Mouse (Mus musculus): ENCODE measurements around the gene Ccdc88c. TPM values are rescaled to one million over a fixed set of nuclear protein-coding genes. Genes with fewer than 3 reads are reported as not detected.

Gene Ccdc88c
- polyA plus RNA-seq, 1 experiment: 1.6 TPM

DNA sequence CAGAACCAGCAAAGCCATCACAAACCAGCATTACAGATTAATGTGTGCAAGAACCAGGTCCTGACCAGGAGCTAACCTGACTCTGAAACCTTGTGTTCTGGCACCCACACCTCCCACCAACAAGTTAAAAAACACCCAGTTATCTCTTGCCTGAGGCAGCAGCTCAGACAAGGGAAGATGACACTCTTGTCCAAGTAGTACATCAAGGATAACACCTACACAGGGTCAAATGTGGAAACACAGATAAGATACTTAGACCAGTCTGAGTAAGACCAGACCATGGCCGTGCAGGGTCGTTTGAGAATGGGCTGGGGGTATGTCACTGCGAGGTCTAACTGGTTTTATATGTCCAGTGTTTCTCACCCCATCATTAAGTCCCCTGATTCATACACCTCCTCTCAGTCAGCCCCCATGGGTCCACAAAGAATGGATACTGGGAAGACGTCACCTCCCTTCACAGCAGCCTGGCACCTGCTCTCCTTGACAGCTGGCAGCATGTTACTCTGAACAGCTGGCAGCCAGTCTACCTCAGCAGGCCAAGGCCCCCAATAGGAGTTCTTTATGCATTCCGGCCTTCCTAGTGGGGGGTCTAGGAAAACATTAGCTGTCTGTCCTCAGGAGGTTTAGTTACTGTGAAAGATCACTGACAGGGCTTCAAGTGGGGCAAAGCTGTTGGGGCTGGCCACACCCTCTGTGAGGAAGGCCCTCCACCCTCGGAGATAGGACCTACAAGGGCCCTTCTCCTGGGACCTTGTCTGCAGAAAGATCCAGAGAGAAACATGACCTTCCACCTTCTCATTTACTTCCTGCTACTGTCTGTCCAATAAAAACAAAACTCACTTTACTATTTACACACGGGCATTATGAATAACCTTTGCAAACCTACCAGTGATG, 29.5 kb downstream of the Ccdc88c start:
- no peak overlapping the region for H3K27ac ChIP-seq (ENCODE audit: insufficient read depth, low read length)
- peaks cover 14% of the 10 kb centered on the region; the same call in 1 of the 2 replicates for H3K4me1 ChIP-seq (ENCODE audit: control insufficient read depth, insufficient read depth, low read length)
- TF ChIP-seq CTCF (IDR thresholded peaks at IDR 0.05; ENCODE audit: borderline replicate concordance, insufficient read depth, low read length): no peak
- no peak for TF ChIP-seq POLR2A (IDR thresholded peaks at IDR 0.05; ENCODE audit: low read depth, low read length)
- no peak overlapping the region for H3K4me3 ChIP-seq (ENCODE audit: insufficient read depth, low read length)

DNA sequence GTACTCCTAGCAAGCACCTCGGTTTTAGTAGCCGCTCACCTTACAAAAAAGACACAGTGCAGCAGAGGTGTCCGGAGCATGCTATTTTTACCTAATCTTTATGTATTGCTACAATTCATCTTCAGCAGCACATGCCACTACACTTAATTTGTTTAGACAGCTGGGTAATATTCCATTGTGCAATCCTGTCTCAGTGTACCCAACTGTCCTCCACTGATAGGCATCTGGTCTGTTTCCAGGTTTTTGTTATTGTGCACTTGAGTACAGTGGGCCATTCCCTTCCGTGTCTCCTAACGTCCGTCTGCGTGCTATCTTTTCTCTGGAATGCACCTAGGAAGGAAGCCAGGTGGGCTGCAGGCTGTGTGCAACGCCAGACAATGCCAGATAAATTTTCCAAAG, 30.3 kb downstream of the Ccdc88c start:
- H3K4me3 ChIP-seq (ENCODE audit: insufficient read depth, low read length): no peak overlapping the region
- TF ChIP-seq POLR2A (IDR thresholded peaks at IDR 0.05; ENCODE audit: low read depth, low read length): no peak
- no peak for TF ChIP-seq CTCF (IDR thresholded peaks at IDR 0.05; ENCODE audit: borderline replicate concordance, insufficient read depth, low read length)
- no peak overlapping the region for H3K27ac ChIP-seq (ENCODE audit: insufficient read depth, low read length)
- H3K4me1 ChIP-seq (ENCODE audit: control insufficient read depth, insufficient read depth, low read length): peaks cover 14% of the 10 kb centered on the region; the same call in 1 of the 2 replicates

DNA sequence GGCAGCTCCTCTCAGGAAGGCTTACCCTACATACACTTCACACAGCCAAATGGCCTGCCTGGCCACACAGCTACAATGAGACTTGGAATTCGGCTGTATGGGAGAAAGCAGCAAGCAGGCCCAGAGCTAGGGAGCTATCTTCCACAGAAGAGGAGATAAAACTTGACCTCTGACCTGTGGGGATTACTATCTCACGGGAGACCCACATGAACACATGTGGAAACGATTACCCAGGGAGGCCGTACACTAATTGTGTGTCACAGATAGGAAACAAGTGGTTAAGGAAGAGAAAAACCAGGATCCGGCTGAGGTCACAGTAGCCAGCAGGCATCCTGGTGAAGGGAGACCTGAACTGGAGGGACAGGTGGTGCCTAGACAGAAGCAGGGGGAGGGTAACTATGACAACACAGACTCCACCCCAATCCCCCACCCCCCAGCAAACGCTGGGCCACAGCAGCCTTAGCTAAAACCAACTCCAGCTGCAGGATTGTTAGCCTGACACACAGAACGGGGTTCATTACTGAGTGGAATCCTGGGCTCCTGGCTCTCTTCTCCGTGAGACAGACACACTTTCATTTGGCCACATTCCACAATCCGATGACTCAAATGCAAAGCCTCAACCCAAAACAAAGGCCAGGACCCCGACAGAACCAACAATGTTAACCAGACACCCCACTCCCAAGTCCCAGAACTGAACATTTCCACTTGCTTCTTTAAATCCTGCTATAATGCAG, 30.9 kb downstream of the Ccdc88c start:
- peaks cover 18% of the 10 kb centered on the region; the same call in 1 of the 2 replicates for H3K4me1 ChIP-seq (ENCODE audit: control insufficient read depth, insufficient read depth, low read length)
- no peak overlapping the region for H3K4me3 ChIP-seq (ENCODE audit: insufficient read depth, low read length)
- TF ChIP-seq POLR2A (IDR thresholded peaks at IDR 0.05; ENCODE audit: low read depth, low read length): no peak
- TF ChIP-seq CTCF (IDR thresholded peaks at IDR 0.05; ENCODE audit: borderline replicate concordance, insufficient read depth, low read length): no peak
- H3K27ac ChIP-seq (ENCODE audit: insufficient read depth, low read length): peak overlapping the region; percentile 20; the same call in 1 of the 2 replicates

DNA sequence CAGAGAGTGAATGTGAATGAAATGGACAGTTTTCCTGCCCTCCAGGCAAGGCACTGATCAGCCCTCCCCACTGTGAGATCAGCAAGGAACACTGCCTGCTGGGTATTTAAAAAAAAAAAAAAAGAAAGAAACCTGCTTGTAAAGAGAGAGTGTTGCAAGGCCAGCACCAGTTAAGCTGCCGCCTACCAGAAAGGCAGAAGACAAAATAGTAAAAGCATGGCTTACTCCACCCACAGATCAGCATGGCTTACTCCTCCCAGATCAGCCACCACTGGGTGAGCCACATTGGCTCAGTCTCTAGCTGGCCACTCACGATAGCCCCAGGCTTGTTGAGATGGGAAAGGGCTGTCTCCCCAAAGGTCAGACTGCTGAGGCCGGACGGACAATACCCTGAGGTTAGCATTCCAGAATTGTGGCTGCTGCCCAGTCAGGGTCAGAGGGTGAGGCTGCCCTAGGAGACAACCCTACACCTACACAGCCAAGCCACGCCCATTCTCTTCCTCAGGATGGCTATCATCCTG, 32.4 kb downstream of the Ccdc88c start:
- no peak for TF ChIP-seq POLR2A (IDR thresholded peaks at IDR 0.05; ENCODE audit: low read depth, low read length)
- no peak for TF ChIP-seq CTCF (IDR thresholded peaks at IDR 0.05; ENCODE audit: borderline replicate concordance, insufficient read depth, low read length)
- H3K4me3 ChIP-seq (ENCODE audit: insufficient read depth, low read length): no peak overlapping the region
- H3K27ac ChIP-seq (ENCODE audit: insufficient read depth, low read length): no peak overlapping the region
- H3K4me1 ChIP-seq (ENCODE audit: control insufficient read depth, insufficient read depth, low read length): peaks cover 21% of the 10 kb centered on the region; the same call in 1 of the 2 replicates

- Histone ChIP-seq H3K27ac (ENCODE audit: insufficient read depth, low read length) (no peak overlapping the region), H3K4me1 (ENCODE audit: control insufficient read depth, insufficient read depth, low read length) (peaks cover 21% of the 10 kb centered on the region; the same call in 1 of the 2 replicates), H3K4me3 (ENCODE audit: insufficient read depth, low read length) (no peak overlapping the region)
- no peak for TF ChIP-seq POLR2A (IDR thresholded peaks at IDR 0.05; ENCODE audit: low read depth, low read length)
- no peak for TF ChIP-seq CTCF (IDR thresholded peaks at IDR 0.05; ENCODE audit: borderline replicate concordance, insufficient read depth, low read length)
These were observed 33.1 kb downstream of the Ccdc88c start for GRCm38 (mm10) chr12:100995607-100996377.

- TF ChIP-seq CTCF (IDR thresholded peaks at IDR 0.05; ENCODE audit: borderline replicate concordance, insufficient read depth, low read length) (no peak), POLR2A (IDR thresholded peaks at IDR 0.05; ENCODE audit: low read depth, low read length) (no peak)
- peaks cover 21% of the 10 kb centered on the region; the same call in 1 of the 2 replicates for H3K4me1 ChIP-seq (ENCODE audit: control insufficient read depth, insufficient read depth, low read length)
- no peak overlapping the region for H3K27ac ChIP-seq (ENCODE audit: insufficient read depth, low read length)
- no peak overlapping the region for H3K4me3 ChIP-seq (ENCODE audit: insufficient read depth, low read length)
These were observed 34.5 kb downstream of the Ccdc88c start for GRCm38 (mm10) chr12:100994140-100995015.

DNA sequence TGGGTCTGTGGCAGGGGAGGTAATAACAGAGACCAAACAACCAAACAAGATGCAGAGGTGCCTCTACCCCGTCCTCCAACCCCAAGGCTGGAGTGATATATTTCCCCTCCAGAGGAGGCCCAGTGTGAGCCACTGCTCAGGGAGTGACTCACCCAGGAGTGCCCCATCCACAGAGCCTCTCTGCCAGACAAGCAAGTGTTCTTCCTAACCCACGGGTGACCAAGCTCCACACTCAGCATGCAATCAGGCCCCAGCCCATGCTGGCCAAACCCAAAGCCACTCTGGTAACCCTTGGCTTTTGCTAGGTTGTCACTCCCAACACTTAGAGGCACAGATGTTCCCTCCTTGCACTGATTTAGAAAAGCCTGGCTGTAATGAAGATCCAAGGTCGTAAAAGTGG, 35.7 kb downstream of the Ccdc88c start:
- Histone ChIP-seq H3K4me1 (ENCODE audit: control insufficient read depth, insufficient read depth, low read length) (peaks cover 14% of the 10 kb centered on the region; the same call in 1 of the 2 replicates), H3K27ac (ENCODE audit: insufficient read depth, low read length) (no peak overlapping the region), H3K4me3 (ENCODE audit: insufficient read depth, low read length) (no peak overlapping the region)
- no peak for TF ChIP-seq CTCF (IDR thresholded peaks at IDR 0.05; ENCODE audit: borderline replicate concordance, insufficient read depth, low read length)
- TF ChIP-seq POLR2A (IDR thresholded peaks at IDR 0.05; ENCODE audit: low read depth, low read length): no peak

- no peak overlapping the region for H3K27ac ChIP-seq (ENCODE audit: insufficient read depth, low read length)
- no peak overlapping the region for H3K4me3 ChIP-seq (ENCODE audit: insufficient read depth, low read length)
- H3K4me1 ChIP-seq (ENCODE audit: control insufficient read depth, insufficient read depth, low read length): peaks cover 9% of the 10 kb centered on the region; the same call in 1 of the 2 replicates
- TF ChIP-seq CTCF (IDR thresholded peaks at IDR 0.05; ENCODE audit: borderline replicate concordance, insufficient read depth, low read length) (no peak), POLR2A (IDR thresholded peaks at IDR 0.05; ENCODE audit: low read depth, low read length) (no peak)
These were observed 36.4 kb downstream of the Ccdc88c start for GRCm38 (mm10) chr12:100992505-100992904.

Measured in embryonic fibroblast, embryonic 13.5 days (primary cell).